Mouse (Mus musculus) thymus, postnatal 14 days (tissue): Measurements from ENCODE around the gene Zfyve1.

Source experiments
- DNase-seq: peaks from one replicate; pipeline ENCODE4 v3.0.0; 2021

Gene Zfyve1

DNA sequence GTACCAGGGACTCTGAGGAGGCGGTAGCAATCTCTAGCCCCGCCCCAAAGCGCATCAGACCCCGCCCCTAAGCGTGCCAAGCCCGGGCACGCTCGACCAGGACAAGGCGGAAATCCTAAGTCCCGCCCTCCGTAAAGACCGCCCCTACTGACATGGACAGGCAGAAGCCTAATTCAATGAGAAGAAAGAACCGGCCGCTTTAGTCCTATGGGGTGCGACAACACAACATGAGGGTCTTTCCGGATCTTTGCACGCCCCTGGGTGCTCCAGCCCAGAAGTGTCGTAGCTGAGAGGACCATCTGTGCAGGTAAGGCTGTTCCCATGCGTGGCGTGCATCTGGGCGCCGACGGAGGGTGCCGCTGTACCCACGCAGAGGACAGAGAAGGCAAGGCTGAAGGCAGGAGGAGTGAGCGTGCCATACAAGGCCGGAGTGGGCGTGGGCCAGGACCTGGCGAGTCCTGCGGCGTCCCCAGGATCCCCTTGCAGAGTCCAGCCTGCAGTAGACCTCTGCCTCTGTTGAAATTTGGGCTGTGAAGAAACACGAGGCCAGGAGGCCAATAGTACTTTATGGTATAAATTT, 76.6 kb downstream of the Zfyve1 start, which contains the start of gene Dcaf4:
Dcaf4 (plus strand) TSS at position 156 of the 580 bp plus-strand sequence.
- peak; percentile 99 for DNase-seq

DNA sequence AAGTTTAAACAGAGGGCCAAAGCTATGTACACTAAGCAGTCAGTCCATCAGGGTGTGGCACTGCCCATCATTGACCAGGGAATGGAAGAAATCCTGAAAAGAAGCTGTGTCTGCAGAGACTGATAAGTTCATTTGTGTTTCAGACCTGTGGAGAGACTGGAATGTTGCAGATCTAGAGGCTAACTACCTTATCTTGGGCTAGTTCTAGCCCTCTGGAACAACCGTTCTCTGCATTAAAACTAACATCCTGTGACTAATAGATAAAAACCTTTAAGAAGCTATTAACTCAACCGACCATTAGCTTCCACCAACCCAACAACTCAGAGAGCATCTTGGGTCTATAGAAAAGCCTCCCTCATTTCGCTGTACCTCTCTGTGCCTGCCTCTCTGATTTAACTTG, 79.4 kb downstream of the Zfyve1 start:
- DNase-seq: no peak

DNA sequence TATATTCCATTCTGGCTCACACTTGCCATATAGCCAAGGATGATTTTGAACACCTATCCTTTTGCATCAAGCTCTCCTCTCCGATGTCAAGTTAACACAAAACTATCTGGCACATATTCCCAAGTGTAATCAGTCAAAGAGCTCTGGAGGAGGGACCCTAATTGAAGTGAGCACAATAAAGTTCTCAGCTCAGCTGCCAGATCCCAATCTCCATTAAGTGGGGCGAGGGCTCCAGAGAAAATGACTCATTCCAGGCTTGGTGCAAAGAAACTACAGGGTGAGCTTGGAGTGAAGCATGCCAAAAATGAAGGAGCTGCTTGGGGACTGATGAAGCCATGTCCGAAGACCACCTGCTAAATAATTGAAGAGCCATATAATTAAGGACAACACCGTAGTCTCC, 82.8 kb downstream of the Zfyve1 start:
- no peak for DNase-seq

DNA sequence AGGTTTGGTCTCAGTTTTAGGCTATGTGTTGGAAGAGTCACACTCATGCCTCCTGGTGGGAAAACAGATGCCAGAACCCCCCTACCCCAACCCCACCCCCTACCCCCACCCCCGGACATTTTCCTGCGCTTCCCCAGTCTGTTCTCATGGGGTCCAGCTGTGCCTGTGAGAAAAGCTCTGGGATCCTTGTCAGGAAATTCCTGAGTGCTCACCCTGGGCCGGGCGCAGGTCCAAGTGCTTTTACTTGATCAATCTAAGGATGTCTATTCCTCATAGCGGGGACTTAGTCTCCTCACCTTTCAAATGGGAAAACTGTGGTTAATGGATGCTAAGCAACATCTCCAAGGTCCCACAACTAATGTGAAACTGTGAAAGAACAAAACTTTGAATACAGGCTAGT, 83.8 kb downstream of the Zfyve1 start:
- no peak for DNase-seq

DNA sequence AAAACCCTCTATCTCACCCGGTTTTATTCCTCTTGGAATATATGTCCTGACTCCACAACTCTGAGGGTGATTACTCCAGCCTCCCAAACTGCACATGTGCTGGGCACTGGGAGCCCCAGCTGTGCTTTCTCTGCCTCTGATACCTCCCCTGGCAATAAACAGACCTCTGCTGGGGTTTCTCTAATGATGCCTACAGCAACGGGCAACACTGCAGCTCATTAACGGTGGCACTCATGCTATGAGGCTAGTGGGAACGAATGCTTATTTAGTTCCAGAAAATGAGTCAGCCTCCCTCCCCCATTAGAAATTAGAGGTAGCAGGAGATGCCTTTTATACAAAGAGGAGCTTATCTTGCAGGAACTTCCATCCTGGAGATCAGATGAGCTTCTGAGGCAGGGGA, 84.2 kb downstream of the Zfyve1 start:
- DNase-seq: no peak

DNA sequence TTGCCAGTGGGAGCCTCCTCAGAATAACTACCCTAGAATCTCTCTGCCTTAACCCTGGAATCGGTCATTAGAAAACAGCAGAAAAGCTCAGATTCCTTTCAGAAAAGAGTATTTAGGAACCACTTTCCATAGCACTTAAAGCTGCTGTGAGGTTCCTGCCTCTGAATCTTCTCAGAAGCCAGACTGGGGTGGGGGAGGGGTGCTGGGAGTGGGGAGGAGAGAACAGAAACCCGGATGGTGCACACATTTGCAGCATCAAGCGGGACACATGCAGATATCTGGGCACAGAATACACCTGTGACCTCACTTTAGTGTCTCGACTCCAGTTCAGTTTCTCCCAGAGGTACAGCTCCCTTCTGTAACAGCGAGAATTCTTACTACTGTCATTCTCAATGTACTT, 86.4 kb downstream of the Zfyve1 start:
- no peak for DNase-seq

DNA sequence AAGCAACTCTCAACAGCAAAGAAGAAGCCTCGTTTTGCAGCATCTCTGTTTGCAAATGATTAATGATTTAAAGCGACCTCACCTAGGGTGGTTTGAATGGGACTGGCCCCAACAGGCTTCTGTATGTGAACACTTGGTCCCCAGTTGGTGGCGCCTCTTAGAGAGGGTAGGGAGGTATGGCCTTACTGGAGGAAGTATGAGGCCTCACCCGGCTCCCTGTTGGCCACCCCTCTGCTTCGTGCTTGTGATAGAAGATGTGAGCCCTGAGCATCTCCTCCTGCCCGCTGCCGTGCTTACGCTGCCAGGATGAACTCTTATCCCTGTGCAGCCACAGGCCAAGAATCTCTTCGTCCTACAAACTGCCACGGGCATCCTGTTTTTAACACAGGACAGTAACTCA, 90.5 kb downstream of the Zfyve1 start:
- DNase-seq: no peak

DNA sequence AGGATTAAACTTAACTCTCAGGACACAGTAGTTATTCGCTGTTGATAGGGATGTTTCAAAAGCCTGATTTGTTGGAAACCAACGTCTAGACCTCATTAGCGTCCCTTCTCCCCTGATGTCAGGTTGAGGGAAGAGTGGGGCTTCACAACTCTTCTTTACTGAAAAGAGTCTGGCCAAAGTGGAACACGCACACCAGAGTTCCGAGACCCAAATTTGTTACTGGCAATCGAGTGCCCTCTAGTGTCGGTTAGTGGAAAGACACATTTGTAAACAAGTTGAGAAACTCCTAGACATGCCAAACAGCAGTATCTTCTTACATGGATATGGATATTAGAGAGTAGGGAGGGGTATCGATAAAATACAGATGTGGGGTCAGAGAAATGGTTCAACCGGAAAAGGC, 94.8 kb downstream of the Zfyve1 start:
- DNase-seq: peak; percentile 59

DNA sequence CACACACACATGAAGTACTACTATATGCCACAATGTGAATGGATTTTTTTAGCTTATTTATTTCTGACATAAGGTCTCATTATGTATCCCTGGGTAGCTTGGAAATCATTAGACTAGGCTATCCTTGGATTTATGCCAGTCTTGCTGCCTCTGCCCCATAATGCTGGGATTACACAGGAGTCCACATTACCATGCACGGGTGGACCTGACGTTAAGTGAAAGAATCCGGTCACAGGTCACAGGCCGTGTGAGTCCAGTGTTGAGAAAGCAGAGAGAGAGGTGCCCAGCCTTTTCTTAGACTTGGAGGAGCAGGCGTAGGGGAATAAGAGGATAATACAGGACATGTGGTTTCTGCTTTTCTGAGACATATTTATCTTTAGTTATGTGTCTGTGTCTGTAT, 97.8 kb downstream of the Zfyve1 start:
- DNase-seq: no peak

DNA sequence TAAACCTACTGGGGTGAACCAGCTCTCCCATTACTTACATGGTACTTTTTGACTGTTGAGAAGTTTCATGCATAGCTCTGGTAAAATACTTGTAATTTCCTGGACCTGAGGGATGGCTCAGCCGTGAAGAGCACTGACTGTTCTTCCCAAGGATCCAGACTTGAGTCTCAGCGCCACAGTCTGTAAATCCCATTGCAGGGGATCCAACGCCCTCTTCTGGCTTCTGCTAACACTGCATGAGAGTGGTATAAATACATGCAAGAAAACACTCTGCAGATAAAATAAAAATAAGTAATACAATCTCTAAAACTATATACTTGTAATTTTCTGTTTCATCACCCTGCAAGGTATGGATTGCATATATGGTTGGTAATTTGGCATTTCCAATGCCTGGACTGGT, 99.1 kb downstream of the Zfyve1 start:
- DNase-seq: no peak

DNA sequence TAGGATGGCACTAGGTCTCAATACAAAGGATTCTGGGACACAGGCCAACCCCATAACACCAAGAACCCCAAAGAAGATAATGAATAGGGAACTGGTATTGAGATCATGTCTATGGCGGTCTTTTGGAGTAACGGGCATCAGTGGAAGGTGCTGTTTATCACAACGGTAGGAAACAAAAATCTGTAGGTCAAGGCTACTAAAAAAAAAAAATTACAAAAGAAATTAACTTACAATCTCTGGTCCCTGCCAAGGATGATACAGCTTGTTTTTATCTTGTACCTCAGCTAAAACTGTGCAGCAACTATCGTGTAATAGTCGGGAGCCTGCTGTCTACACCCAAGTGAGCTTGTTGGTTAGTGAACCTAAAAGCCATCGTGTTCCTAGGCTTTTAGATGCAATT, 100.3 kb downstream of the Zfyve1 start:
- no peak for DNase-seq
